Mouse (Mus musculus): ENCODE measurements around the gene Sh3gl1. TPM values are rescaled to one million over a fixed set of nuclear protein-coding genes. Genes with fewer than 3 reads are reported as not detected.

The Sh3gl1 gene
- total RNA-seq, 2 experiments from 2014 or later: 18.3 to 20.4 TPM

DNA sequence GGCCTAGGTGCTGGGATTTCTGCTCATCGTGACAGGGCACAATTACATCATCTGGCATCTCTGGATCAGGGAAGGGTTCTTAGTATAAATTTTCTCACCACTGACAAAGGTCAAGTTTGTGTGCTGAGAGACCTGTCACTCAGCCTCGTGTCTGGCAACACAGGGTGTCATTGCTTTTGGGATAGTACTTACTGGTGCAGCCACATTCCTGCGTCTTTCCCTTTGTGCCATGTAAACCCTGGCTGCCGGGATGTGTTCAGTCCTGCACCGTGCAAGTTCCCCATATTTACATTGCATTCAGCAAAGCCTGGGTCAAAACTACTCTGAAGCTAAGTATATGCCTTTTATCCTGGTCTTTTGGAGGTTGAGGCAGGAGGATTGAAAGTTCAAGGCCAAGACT, 14.9 kb upstream of the Sh3gl1 start:
- intact Hi-C loops (cut with DNase I; ENCODE audit: low total_unique reads): no loop called here
- no peak for DNase-seq

DNA sequence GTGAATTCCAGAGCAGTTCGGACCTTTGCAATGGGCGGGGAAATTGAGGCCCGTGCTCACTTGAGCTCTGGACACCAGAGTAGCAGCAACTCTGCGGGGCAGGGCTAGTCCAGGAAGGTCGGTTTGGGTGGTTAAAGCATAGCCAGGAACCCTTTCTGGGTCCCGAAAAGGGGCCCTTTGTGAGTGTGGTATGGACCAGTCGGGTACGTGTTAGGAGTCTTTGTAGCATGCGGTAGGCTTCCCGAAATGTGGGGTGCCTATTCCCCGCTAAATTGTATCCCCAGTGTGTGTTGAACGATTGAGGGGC, 4.4 kb upstream of the Sh3gl1 start:
- DNase-seq: no peak
- intact Hi-C loops (cut with DNase I; ENCODE audit: low total_unique reads): no loop called here

DNA sequence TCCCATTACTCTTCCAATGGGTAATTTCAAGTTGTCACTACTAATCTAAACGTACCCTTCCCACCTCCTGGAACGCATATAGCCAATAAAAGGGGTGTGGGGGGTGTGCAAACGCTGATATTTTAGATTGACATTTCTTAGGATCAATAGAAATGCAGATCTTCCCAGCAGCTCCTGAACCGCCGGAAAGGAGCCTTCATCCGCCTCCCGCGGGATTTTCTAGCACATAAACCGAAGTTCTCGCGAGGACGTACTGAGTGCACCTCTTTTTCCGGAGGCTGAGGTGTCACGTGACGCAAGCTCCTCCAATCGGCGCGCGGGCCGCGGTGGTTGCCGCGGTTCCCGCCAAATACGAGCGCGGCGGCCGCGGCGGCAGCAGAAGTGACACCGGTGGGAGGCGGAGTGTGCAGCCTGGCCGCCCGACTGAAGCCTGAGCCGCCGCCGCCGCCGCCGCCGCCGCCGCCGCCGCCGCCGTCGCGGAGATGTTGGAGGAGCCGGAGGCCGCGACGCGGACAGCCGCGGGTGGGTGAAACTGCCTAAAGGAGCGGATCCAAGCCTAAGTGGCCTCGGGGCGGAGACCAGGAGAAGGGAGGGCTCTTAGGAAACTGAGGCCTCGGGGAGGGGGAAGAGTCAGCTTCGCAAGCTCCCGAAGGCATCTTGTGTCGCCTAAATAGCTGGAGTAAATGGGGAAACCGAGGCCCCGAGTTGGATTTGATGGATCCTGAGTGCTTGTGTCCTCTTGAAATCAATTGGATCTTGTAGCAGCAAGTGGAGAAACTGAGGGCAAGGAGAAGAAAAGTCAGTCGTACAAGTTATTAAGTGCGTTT, 3.8 kb upstream of the Sh3gl1 start, which contains the start of gene Chaf1a:
Chaf1a (plus strand) TSS at position 410 of the 827 bp plus-strand sequence.
- intact Hi-C loops (cut with DNase I; ENCODE audit: low total_unique reads): no loop called here
- DNase-seq: peak; percentile 96

DNA sequence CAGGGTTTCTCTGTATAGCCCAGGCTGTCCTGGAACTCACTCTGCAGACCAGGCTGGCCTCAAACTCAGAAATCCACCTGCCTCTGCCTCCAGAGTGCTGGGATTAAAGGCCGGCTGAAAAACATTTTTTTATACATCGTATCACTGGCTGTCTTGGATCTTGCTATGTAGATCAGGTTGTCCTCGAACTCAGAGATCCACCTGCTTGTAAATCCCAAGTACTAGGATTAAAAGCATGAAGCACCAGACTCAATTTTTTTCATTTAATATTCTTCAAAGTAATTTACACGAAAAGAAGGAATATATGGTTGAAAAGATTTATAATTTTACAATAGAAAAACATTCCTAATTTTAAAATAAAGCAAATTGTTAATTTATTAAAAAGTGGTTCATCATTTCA, 2.9 kb upstream of the Sh3gl1 start:
- intact Hi-C loops (cut with DNase I; ENCODE audit: low total_unique reads): no loop called here
- DNase-seq: no peak

DNA sequence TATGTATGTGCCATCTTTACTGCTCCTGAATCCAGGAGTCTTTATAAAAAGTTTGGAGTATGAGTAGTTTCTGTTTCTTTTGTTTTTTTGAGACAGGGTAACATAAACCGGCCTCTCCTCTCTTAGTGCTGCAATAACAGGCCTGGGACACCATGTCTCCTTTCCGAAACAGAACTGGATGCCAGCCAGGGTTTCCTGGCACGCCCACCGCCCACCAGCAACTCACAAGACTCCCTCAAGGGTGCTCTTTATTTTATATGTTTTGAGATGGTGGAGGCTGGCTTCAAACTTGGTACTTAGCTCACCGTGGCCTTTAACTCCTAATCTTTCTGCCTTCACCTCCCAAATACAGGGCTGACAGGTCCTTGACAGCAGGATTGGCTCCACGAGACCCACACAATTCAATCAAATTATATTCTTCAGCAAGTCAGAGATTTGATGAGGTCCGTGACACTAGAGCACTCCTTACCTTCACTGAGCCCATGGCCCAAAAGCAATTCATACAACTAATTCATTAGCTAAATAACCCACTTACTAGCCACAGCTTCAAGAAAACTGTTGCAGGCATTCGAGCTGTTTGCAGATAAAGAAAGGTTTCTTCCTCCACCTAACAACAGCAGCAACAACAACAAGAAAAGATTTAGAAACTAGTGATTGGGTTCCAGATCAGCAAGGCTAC, 2.3 kb upstream of the Sh3gl1 start:
- intact Hi-C loops (cut with DNase I; ENCODE audit: low total_unique reads): no loop called here
- no peak for DNase-seq

DNA sequence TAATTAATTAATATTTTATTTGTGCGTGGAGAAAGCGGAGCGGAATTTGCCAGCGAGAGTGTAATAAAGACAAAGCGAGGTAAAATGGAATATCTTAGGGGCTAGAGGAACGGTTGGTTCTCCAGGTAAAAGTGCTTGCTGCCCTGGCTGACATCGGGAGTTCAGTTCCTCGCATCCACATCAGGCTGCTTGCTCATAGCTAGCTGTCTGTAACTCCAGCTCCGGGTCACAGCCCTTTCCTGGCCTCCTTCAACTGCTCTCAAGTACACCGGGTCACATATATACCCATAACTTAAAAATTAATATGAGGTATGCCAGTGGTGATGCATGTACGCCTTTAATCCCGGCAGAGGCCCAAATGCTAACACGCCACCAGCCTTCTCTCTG, 459 bp upstream of the Sh3gl1 start:
- intact Hi-C loops (cut with DNase I; ENCODE audit: low total_unique reads): no loop called here
- DNase-seq: no peak

DNA sequence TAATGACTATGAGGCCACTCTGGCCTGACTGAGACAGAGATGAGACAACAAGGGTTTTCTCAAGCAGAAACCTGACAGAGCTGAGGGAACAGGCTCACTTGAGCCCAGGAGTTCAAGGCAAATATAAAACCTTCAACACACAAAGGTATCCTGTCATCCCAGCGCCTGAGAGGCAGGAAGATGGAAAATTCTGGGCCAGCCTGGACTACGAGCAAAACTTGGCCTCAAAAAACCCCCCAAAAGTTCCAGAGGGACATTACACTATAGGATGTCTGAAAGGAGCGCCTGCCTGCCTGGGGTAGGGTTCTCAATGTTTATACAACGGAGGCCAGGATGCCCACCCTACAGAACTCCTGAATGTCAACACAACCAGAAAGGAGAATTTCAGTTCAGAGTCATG, 1.2 kb downstream of the Sh3gl1 start:
- no peak for DNase-seq
- intact Hi-C loops (cut with DNase I; ENCODE audit: low total_unique reads): no loop called here

DNA sequence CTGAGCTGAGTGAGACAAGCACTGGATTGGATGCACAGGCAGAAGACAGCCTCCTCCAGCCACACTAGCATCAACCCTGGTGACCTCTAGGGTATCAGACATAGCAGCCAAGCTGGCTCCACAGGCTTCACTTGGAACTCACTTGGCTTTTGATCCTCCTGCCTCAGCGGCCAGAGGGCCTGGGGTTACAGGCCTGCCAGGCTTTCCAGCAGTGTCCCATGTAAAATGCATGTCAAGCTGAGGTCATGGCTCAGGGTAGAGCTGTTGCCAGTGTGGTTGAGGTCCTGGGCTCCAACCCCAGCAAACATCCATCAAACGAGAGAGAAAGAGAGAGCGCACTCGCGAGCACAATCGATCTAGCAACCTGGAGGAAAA, 1.7 kb downstream of the Sh3gl1 start:
- intact Hi-C loops (cut with DNase I; ENCODE audit: low total_unique reads): no loop called here
- no peak for DNase-seq

DNA sequence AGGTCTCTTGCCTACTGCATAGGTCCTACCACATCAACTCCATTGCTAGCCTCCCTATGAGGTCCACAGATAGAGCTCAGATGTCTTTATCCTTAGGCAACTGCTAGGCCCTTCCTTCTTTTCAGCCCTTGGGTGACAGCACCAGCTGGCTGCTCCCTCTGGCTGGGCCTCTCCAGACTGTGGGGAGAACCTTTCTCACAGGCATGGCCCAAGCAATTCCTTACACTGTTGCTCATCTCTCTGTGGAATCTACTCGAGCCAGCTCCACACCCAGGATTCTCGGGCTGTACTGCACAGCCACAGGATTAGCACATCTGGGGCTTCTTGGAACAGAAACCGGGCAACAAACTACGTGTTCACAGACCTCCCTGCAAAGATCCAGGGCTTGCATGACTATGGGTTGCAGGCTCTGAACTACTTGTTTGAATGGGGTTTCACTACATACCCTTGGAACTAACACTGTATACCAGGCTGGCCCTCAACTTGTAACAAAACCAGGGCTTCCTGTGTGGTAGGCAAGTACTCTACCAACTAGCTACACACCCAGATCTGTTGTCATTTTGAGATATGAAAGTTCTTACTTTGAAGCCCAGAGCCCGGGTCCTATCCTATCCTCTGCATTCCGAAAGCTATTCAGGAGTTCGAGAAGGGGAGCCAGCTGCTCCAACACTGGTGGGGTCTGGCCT, 2.3 kb downstream of the Sh3gl1 start:
- intact Hi-C loops (cut with DNase I; ENCODE audit: low total_unique reads): no loop called here

DNA sequence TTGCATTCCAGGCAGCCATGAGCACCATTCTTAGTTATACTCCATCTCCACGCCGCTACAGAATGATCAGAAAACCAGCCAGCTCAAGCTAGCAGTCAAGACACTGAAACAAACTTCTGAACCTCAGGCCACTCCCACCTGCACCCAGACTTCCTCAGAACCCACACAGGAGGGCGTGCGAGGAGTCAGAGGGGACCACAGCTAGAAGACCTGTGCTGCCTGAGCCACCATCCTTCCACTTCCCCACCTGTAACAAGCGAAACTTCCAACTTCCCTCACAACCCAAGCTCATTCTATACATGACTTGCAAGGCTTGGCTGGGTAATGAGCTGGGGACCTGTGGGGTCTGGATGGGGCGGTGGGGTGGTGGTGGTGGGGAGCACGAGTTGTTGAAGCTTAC, 3.6 kb downstream of the Sh3gl1 start:
- intact Hi-C loops (cut with DNase I; ENCODE audit: low total_unique reads): no loop called here
- no peak for DNase-seq

More for the DNA sequence above, 2.3 kb downstream of the Sh3gl1 start:
- DNase-seq: peak; percentile 68

DNA sequence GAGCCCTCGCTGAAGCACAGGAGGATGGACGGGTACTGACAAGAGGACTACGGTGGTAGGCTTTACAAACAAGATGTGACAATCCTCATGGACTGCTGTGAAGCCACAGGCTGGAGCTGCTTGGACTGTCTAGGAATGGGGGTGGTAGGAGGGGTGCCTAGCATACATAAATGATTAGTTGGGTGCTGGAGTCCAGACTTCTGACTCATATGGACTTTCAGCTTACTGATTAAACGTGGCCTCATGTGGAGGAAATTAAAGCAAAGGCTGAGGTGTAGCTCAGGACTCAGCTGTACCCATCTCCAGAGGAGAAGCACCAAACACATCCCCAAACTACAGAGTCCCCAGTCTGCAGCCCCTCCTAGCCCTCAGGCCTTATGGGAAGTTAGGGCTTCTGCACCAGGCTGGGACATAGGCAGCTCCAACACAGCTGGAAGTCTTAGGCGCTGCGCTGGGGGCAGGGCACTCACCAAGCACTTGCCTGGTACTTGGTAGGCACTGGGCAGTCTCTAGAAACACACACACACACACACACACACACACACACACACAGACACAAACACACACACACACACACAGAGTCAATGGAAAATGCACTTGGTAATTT, 4.2 kb downstream of the Sh3gl1 start:
- intact Hi-C loops (cut with DNase I; ENCODE audit: low total_unique reads): no loop called here
- DNase-seq: no peak

DNA sequence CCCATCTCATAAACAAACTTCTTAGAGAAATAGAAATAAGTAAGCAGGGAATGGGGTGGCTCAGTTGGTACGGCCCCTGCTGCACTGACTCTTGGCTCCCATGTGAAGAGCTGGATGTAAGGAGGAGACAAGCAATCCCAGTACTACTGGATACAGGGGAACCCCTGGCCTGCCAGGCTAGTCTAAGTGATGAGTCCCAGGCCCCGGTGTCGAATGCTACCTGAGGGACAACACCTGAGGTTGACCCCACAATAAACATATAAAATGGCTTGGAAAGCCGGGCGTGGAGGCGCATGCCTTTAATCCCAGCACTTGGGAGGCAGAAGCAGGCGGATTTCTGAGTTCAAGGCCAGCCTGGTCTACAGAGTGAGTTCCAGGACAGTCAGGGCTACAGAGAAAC, 5.0 kb downstream of the Sh3gl1 start:
- no peak for DNase-seq
- intact Hi-C loops (cut with DNase I; ENCODE audit: low total_unique reads): no loop called here

DNA sequence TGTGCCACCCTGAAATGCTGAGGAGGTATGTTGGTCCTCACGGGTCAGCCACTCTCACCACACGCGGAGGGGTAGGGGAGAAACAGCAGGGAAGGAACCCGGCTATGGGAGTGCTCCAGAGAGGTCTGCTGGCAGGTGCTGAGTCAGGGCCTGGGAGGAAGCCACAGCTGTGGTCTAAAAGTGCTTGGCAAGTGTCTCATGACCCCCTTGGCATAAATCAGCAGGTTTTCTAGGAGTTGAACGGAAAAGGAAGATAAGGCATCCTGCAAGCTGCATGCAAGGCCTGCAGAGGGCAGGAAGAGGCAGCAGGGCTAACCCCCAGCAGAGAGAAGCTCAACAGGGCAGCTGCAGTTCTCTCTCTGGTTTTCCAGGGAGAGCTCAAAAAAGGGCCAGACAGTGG, 5.5 kb downstream of the Sh3gl1 start:
- DNase-seq: peak; percentile 43
- intact Hi-C loops (cut with DNase I; ENCODE audit: low total_unique reads): no loop called here

DNA sequence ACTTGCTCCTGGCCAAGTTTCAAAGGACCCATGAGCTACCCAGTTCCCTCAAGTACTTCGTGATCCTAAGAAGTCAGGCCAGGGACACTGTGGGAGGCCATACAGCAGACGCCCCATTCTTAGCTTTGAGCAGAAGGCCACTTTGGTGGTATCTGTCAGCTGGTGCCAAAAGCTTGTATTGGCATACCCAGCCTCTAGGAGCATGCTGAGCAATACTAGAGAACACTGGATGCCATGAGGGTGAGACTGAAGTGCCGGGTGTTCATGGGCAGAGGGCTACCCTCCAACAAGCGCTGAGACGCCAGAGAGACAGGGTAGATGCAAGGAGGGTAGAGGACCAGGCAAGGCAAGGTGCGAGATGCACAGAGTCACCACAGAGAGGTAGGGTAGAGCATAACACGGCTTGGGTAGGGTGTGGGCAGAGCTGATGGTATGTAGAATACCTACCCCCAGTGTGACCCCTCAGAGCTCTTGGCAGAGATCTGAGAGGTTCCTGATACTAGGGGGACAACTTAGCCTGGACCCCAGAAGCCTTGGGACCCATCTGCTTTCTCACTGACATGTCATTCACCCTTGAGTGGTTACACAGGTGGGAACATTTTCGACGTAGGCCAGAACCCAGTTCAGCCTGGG, 6.1 kb downstream of the Sh3gl1 start:
- no peak for DNase-seq
- intact Hi-C loops (cut with DNase I; ENCODE audit: low total_unique reads): no loop called here

DNA sequence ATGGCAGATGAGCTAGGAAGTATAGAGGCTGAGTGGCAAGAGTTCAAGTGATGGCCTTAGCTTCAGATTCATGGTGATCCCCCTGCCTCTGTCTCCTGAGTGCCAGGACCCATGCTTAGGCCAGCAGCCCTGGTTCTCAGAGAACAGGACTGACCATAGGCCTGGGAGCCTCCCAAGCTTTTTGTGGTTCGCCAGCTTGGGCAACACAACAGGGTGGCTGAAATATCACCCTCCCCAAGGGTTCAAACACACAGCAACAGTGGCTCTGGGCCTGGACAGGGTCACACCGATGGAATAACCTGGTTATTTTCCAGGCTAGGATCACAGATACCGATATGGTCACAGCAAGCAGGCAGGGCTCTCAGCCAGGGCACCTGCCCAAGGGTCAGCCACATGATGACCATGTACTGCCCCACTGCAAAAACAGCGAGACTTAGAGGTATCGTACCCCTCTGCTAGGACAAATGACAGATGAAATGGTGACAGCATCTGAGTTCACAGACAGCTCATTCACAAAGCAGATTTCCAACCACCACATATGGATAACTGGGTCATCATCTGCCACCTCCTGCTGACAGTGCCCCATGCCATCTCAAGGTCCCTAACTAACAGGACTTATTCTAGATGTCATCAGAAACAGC, 8.5 kb downstream of the Sh3gl1 start:
- intact Hi-C loops (cut with DNase I; ENCODE audit: low total_unique reads): no loop called here
- DNase-seq: no peak

DNA sequence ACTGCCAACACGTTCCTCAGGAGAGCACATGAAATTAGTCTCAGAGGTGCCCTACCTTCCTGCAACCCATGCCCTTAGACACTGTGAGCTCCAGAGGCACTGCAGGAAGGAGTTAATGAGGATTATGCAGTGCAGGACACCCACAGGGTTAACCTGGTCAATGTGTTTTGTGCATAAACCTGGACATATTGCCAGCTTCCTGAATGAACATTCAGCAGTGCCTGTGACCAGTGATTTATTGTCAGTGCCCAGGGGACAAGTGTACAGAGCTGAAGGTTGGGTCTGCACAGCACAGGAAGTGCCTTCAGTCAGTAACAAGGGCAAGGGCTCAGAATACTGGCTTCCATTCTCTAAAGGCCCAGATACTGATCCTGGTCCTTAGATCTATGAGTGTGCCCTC, 9.6 kb downstream of the Sh3gl1 start:
- no peak for DNase-seq

DNA sequence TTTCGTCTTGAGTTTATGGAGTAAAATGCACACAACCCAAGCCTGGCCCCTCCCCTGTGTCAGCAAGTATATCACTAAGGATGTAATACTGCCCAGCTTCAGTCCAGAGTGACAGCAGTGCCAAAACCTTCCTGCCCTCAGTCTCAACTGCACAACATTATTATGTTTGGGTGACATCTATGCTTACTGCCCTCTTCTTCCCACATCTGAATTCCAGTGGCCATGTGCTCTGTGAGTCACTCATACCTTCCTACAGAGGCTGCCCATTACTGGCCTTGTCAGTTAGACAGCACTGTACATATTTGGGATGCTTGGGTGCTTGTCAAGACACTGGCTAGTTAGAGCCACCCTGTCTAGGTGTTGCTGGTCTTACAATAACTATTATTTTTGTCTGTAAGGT, 10.1 kb downstream of the Sh3gl1 start:
- intact Hi-C loops (cut with DNase I; ENCODE audit: low total_unique reads): no loop called here
- no peak for DNase-seq

More for the DNA sequence above, 9.6 kb downstream of the Sh3gl1 start:
- intact Hi-C loops (cut with DNase I; ENCODE audit: low total_unique reads): no loop called here

DNA sequence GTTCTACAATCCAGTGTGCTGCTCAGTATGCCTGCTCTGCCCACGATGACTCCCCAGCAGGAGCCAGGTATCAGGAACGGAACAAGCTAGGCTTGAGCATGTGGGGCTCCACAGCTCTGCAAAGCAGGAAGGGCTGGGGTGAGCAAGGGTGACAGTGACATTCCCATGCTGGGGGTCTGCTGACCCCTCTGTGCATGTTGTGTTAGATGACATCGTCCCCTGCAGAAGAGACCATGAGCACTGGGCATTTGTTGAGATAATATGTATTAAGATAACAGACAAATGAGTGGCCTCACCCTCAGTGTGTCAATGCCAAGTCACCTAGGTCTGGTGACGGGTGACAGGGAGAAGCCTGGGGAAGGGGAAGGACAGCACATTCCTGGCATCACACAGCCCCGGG, 11.5 kb downstream of the Sh3gl1 start:
- intact Hi-C loops (cut with DNase I; ENCODE audit: low total_unique reads): no loop called here
- no peak for DNase-seq

DNA sequence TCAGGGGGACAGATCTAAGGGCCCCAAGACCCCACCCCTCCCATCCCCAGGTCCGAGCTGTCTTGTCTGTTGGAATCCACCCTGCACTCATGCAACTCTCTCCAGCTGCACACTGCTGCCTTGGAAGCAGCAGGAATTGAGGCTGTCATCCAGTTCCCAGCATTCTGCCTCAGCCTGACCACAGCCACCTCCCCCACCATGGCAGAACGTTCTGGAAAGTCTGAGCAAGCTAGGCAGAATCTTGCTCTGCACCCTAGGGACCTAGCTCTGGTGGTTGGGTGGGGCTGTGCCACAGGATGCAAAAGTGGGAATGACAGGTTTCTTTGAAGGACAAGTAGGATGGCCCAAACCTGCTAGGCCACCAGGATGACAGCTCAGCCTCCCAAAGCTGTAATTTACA, 12.0 kb downstream of the Sh3gl1 start:
- intact Hi-C loops (cut with DNase I; ENCODE audit: low total_unique reads): no loop called here
- DNase-seq: no peak

DNA sequence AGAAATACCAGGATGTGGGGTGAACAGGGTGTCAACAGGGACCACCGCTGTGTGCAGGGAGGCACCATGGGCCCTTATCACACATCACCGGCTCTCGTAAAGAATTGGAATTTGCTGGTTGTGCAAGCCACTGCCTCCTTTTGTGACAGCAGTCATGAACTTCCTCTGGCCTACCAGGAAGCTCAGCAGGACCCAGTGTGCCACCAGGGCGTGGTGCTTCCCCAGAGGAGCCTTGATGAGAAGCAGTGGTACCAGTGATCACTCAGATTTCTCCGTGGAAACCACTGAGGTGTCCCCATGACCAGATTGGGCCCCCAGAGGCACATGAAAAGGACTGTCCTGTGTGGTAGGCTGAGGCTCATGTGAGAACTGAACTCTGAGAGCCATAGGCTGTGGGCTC, 13.0 kb downstream of the Sh3gl1 start:
- DNase-seq: no peak
- intact Hi-C loops (cut with DNase I; ENCODE audit: low total_unique reads): no loop called here
